Mouse (Mus musculus) retina, postnatal 1 day (tissue): Measurements from ENCODE around the gene Rab40c.

Experiments used
- DNase-seq: peaks from one replicate; pipeline ENCODE4 v3.0.0-alpha.2; 2012

Gene Rab40c

DNA sequence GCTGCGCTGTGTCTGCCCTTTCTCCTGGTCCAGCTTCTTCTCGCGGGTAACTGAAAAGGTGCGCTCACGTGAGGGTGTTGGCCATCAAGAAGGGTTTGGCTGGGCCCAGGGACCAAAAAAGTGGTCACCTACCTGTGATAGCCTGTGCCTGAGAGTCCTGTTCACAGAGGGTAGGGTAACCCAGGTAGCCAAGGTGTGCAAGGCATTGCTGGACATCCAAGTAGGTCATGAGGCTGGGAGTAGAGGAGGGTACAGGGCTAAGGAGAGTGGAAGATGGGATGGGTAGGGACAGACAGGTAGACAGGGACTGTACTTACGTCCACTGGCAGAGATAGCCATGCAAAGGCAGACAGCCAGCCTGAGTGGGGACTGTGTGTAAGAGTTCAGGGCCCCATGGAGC is 79.0 kb downstream of the Rab40c start:
- no peak for DNase-seq

GRCm38 (mm10) chr17:25839455-25840235 is 79.9 kb downstream of the Rab40c start:
- no peak for DNase-seq

DNA sequence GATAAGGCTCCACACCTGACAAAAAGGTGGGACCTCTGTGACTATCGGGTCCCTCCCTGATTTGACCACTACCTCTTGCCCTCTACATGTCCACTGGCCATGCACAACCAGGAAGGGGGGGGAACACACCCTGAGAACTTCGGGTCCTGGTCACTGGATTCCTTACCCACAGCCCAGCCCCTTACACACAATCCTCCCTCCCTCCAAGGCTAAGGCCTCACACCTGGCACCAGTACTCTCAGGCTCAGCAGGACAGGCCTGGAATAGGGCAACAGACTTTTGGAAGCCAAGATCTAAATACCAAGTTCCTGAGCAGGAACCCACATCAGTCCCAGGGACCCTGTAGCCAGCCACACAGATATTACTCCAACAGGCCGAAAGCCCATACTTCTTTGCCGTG is 80.6 kb downstream of the Rab40c start:
- no peak for DNase-seq

GRCm38 (mm10) chr17:25837533-25837932 is 82.0 kb downstream of the Rab40c start:
- DNase-seq, result peak; percentile 59

GRCm38 (mm10) chr17:25837076-25837410 is 82.5 kb downstream of the Rab40c start, which contains the start of gene Rhbdl1:
Gene Rhbdl1, minus strand, starts transcription at chr17:25837295.
- peak; percentile 84 for DNase-seq

DNA sequence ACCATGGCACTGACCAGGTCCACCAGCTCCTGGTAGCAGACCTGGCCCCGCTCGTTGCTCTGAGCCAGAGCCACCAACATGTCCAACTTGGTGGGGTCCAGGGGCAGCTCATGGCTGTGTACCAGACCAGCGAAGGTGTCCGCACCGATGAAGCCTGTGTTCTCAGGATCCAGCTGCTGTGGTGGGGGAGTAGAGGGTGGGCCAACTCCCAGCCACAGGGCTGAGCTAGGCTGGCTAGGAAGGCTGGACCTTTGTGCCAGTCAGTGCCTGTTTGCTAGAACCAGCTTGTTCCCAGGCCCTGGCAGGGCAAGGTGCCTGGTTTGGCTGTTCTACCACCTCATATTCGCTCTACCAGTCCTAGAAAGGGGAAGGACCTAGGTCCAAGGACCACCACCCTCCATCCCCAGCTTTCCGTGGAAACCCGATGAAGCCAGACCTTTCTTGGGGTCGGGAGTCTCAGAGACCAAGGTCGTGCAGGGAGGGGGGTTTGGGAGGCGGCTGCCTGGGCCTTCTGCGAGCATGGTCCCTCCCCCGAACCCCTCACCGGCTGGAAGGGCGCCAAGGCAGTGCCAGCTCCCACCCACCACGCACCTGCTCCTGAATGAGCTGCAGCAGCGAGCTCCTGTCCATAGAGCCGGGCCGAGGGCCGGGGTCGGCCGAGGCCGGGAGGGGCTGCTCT is 83.0 kb downstream of the Rab40c start:
- no peak for DNase-seq

GRCm38 (mm10) chr17:25835816-25836215 is 83.7 kb downstream of the Rab40c start:
- no peak for DNase-seq

GRCm38 (mm10) chr17:25835301-25835700 is 84.2 kb downstream of the Rab40c start:
- no peak for DNase-seq

DNA sequence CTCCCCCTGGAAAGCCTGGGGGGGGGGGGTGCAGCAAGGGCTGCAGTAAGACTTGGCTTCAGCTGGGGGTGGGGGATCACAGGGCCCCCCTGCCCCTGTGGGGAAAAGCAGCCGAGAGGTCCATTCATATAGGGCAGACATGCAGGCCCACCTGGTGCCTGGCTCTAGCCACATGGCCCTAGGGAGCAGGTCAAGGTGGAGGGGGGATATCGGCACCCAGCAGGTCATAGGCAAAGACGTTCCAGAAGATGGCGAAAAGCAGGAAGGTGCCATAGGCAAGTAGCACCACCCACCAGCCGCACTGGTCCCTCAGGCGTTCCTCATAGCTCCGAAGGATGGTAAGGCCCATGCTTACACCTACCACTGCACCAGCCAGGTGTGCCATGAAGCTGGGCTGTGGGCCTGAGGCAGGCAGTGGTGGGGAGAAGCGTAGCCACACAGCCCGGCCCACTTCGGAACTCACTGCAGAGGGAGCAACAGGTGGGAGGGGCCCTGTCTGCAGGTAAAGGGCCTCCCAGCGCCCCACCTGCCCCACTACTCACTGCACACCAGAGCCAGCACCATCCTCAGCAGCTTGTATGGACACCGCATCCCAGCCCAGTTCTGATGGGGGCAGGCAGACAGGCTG is 84.8 kb downstream of the Rab40c start:
- DNase-seq, result no peak

DNA sequence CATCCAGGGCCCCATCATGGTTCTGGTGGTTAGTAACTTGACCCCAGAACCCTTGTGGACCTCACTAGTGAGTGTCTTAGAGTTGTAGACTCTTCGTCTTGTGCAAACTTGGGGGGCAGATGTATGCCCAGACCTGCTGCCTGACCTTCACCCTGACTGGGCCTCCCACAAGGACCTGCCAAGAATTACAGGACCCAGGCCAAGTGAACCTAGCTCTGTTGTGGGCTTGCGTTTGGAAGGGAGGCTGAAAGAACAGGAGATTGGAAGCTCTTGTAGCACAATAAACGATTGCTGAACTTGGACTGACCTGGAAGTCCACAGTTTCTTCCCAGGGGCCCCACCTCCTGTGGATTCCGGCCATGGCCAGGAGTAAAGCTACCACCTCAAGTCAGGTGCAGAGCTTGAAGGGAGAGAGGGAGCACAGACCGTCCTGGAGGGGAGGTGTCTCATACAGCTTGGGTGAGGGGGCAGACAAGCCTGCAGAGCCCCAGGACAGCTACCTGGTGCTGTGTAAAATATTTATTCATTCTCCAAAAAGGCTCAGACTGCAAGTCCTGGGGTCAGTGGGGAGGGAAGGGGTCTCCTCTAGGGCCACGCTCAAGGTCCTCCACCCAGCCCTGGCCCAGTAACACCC is 85.4 kb downstream of the Rab40c start:
- DNase-seq, result no peak

DNA sequence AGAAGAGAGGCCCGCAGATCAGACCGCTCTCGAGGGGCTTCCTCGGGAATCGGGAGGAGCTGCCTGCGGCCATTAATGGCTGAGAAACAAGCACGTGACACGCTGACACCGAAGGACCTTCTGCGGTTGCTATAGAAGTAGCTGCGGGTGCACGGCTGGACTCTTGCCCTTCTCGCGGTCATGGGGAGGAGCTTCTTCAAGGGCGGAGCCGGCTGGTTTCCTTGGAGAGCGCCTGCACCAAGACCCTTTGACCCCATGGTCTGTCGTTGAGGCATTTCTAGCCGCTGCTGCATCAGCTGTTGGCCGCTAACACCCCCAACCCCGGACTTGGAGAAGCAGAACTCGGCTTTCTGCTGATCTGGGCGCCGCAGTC is 86.2 kb downstream of the Rab40c start, which contains the start of gene Stub1:
Gene Stub1 (minus strand): TSS at position 114 of the 373 bp plus-strand sequence.
- peak; percentile 96 for DNase-seq

GRCm38 (mm10) chr17:25832436-25833290 is 86.9 kb downstream of the Rab40c start:
- DNase-seq, result peak; percentile 99
